Mouse (Mus musculus) liver, embryonic 14.5 days (tissue): ENCODE results near the gene Dlk1. TPM values are rescaled to one million over a fixed set of nuclear protein-coding genes. Genes with fewer than 3 reads are reported as not detected.

Experiments used
- ATAC-seq: fragments of 200-750 bp; cut with Nextera tagmentation; 2 replicates; pipeline ENCODE4 v1.8.0; 2017; ENCODE audit warnings: moderate number of reproducible peaks, mild to moderate bottlenecking, moderate library complexity; ENCODE audit not compliant: insufficient read depth
- DNase-seq, 3 experiments: peaks; one replicate each; pipeline ENCODE4 v3.0.0-alpha.2; 2012 to 2013; ENCODE audit warnings: low read depth in 3 of 3, low spot score in 3 of 3
- H3K27ac ChIP-seq: fragments of 300-500 bp; sonication (generic); 2 replicates; pipeline ENCODE4 v1.5.1; 2014; ENCODE audit warnings: moderate library complexity, mild to moderate bottlenecking, control low read depth, inconsistent platforms
- H3K27me3 ChIP-seq: fragments of 300-500 bp; sonication (generic); 2 replicates; pipeline ENCODE4 v1.6.1; 2014; ENCODE audit warnings: mild to moderate bottlenecking, low read length, moderate library complexity; ENCODE audit not compliant: control insufficient read depth, insufficient read depth
- H3K36me3 ChIP-seq: fragments of 300-500 bp; sonication (generic); replicated peaks from 2 replicates; pipeline ENCODE4 v1.6.1; 2014; ENCODE audit warnings: low read depth; ENCODE audit not compliant: control insufficient read depth, insufficient read depth
- H3K4me1 ChIP-seq, 2 experiments: fragments of 200-500 bp in 1 of 2; fragments of 300-500 bp in 1 of 2; sonication (generic) in 1 of 2; replicated peaks; 2 replicates each; pipeline ENCODE4 v1.6.1; 2012 to 2014; ENCODE audit warnings: antibody characterized with exemption in 1 of 2, inconsistent platforms in 1 of 2, low read length in 1 of 2; ENCODE audit not compliant: control insufficient read depth in 2 of 2, insufficient read depth in 2 of 2
- H3K4me2 ChIP-seq: fragments of 300-500 bp; sonication (generic); 2 replicates; pipeline ENCODE4 v1.6.1; 2014; ENCODE audit warnings: low read depth, mild to moderate bottlenecking, control low read depth, moderate library complexity
- H3K4me3 ChIP-seq, 2 experiments: fragments of 200-500 bp in 1 of 2; fragments of 300-500 bp in 1 of 2; sonication (generic) in 1 of 2; 2 replicates each; pipeline ENCODE4 v1.5.1; 2012 to 2014; ENCODE audit warnings: low read depth in 2 of 2, low read length in 2 of 2, mild to moderate bottlenecking in 2 of 2, control low read depth in 1 of 2, inconsistent platforms in 1 of 2, moderate library complexity in 1 of 2; ENCODE audit not compliant: insufficient read depth in 1 of 2
- H3K9ac ChIP-seq: fragments of 300-500 bp; sonication (generic); replicated peaks from 2 replicates; pipeline ENCODE4 v1.6.1; 2014; ENCODE audit warnings: mild to moderate bottlenecking, control low read depth, moderate library complexity
- H3K9me3 ChIP-seq: fragments of 300-500 bp; sonication (generic); 2 replicates; pipeline ENCODE4 v1.6.1; 2016; ENCODE audit warnings: low read length, mixed read lengths; ENCODE audit not compliant: control insufficient read depth
- CTCF ChIP-seq: IDR thresholded peaks from 2 replicates; pipeline ENCODE4 v1.5.1; 2016; ENCODE audit warnings: antibody characterized with exemption, low read depth, control low read depth
- EP300 ChIP-seq: IDR thresholded peaks from 2 replicates; pipeline ENCODE4 v1.6.1; 2016; ENCODE audit warnings: antibody characterized with exemption, low read depth
- WGBS: fragments of 180-500 bp; shearing (Covaris S2); extraction: QIAGEN DNeasy Blood & Tissue Kit; methylation state at CpG from one replicate; pipeline ENCODE4 v1.1.7; 2014; ENCODE audit not compliant: insufficient replicate concordance; 5-methylcytosine and 5-hydroxymethylcytosine counted together
- polyA plus RNA-seq, 2 experiments: library from polyadenylated mRNA; depleted of rRNA in 1 of 2; stranded (reverse) in 1 of 2; unstranded in 1 of 2; fragments of >200 nt; fragmentation: Nextera tagmentation in 1 of 2; extraction: Ambion mirVana in 1 of 2; gene quantifications; 2 replicates each; pipeline versions ENCODE4 v1.2.1 to v1.2.3; 2012 to 2014

Gene Dlk1
- polyA plus RNA-seq, 2 experiments = 327 to 1,200 TPM

- no peak overlapping the region for H3K4me3 ChIP-seq
- H3K36me3 ChIP-seq = no peaks in the 10 kb centered on the region
- no peak overlapping the region for H3K27ac ChIP-seq
- H3K4me2 ChIP-seq = no peak overlapping the region
- DNase-seq = no peak
- H3K4me1 ChIP-seq = peaks cover 0 to 8% of the 10 kb centered on the region in 2 experiments; a peak in 1 of 4 replicates
- no peaks in the 10 kb centered on the region for H3K9me3 ChIP-seq
- no peak overlapping the region for H3K9ac ChIP-seq
- ATAC-seq = 0 out of 2 replicates have a peak, but pooled peaks have one; percentile 11
- no peaks in the 10 kb centered on the region for H3K27me3 ChIP-seq
- TF ChIP-seq CTCF = no peak
- WGBS = 39% methylated on average over 14 of the region's 14 CpGs
Observed at GRCm38 (mm10) chr12:109417476-109418201, 35.0 kb upstream of the Dlk1 start.

- DNase-seq = no peak
- TF ChIP-seq CTCF (no peak), EP300 (no peak)
- peaks cover 0 to 4% of the 10 kb centered on the region in 2 experiments; a peak in 1 of 4 replicates for H3K4me1 ChIP-seq
- no peak overlapping the region for H3K9ac ChIP-seq
- H3K9me3 ChIP-seq = no peaks in the 10 kb centered on the region
- ATAC-seq = no peak
- H3K4me2 ChIP-seq = no peak overlapping the region
- no peak overlapping the region for H3K4me3 ChIP-seq
- no peak overlapping the region for H3K27ac ChIP-seq
- WGBS = 71% methylated on average over 12 of the region's 12 CpGs
- H3K27me3 ChIP-seq = no peaks in the 10 kb centered on the region
- H3K36me3 ChIP-seq = no peaks in the 10 kb centered on the region
Observed at GRCm38 (mm10) chr12:109420006-109420405, 32.6 kb upstream of the Dlk1 start.

DNA sequence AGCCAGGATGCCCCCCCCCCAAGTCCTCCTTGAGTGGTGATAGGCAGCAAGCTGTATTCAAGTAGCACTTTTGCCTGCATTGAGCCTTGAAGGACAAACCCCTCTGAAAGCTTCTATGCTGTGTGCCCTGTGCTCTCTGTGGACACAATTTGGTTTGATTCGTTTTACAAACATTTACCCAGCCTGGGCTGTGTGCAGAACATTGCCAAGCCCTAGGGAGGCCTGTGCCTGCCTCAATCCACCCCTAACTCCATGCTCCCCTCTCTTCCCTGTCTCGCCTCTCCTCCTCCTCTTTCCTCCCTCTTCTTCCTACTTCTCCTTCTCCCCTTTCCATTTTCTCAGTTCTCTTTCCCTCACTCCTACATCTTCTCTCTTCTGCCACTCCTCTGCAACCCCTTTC, 29.5 kb upstream of the Dlk1 start:
- WGBS = 37% methylated on average over 2 of the region's 2 CpGs
- H3K4me3 ChIP-seq = no peak overlapping the region
- DNase-seq (no peak), ATAC-seq (no peak)
- H3K9ac ChIP-seq = no peak overlapping the region
- no peak overlapping the region for H3K27ac ChIP-seq
- no peaks in the 10 kb centered on the region for H3K36me3 ChIP-seq
- no peaks in the 10 kb centered on the region for H3K27me3 ChIP-seq
- H3K4me2 ChIP-seq = no peak overlapping the region
- no peak for TF ChIP-seq EP300
- no peak for TF ChIP-seq CTCF
- no peaks in the 10 kb centered on the region for H3K9me3 ChIP-seq
- H3K4me1 ChIP-seq = peaks cover 0 to 4% of the 10 kb centered on the region in 2 experiments; a peak in 1 of 4 replicates

DNA sequence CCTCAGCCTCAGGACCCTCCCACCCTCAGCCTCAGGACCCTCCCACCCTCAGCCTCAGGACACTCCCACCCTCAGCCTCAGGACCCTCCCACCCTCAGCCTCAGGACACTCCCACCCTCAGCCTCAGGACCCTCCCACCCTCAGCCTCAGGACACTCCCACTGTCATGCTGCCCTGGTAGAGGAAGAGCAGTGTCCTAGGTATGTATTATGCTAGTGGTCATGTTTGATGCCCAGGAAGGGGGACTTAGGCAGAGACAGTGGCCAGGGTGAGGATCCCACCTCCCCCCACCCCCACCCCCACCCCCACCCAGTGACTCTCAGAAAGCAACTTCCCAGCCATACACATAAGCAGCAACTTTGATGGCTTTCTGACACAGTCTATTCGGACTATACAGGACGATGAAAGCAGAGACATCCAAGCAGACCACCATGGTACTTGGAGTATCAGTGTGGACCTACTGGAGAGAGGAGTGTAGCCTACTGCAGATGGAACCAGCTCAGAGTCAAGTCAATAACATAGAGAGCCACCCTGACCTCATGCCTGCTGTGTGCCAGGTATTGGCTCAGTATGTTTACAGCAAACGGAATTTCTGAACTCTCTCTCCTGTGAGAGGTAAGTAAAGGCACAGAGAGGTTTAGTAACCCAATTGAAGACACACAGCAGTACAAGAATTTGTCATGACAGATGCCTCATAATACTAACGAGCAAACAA, 28.8 kb upstream of the Dlk1 start:
- ATAC-seq = no peak
- Histone ChIP-seq H3K27ac (no peak overlapping the region), H3K36me3 (no peaks in the 10 kb centered on the region), H3K4me3 (no peak overlapping the region), H3K4me2 (no peak overlapping the region), H3K4me1 (no peaks in the 10 kb centered on the region; a peak in 1 of 4 replicates), H3K9ac (no peak overlapping the region), H3K27me3 (no peaks in the 10 kb centered on the region), H3K9me3 (no peaks in the 10 kb centered on the region)
- WGBS = 53% methylated on average over 4 of the region's 4 CpGs
- no peak for DNase-seq
- TF ChIP-seq EP300 = no peak
- no peak for TF ChIP-seq CTCF

GRCm38 (mm10) chr12:109424753-109425332, 27.8 kb upstream of the Dlk1 start:
- H3K27ac ChIP-seq = no peak overlapping the region
- H3K27me3 ChIP-seq = no peaks in the 10 kb centered on the region
- no peaks in the 10 kb centered on the region for H3K9me3 ChIP-seq
- no peaks in the 10 kb centered on the region; a peak in 1 of 4 replicates for H3K4me1 ChIP-seq
- no peaks in the 10 kb centered on the region for H3K36me3 ChIP-seq
- TF ChIP-seq CTCF (no peak), EP300 (no peak)
- 37% methylated on average over 20 of the region's 20 CpGs for WGBS
- H3K9ac ChIP-seq = no peak overlapping the region
- H3K4me3 ChIP-seq = no peak overlapping the region
- DNase-seq = no peak
- ATAC-seq = no peak
- H3K4me2 ChIP-seq = no peak overlapping the region
